Mouse (Mus musculus): ENCODE results near the gene Tmc8.

The Tmc8 gene

DNA sequence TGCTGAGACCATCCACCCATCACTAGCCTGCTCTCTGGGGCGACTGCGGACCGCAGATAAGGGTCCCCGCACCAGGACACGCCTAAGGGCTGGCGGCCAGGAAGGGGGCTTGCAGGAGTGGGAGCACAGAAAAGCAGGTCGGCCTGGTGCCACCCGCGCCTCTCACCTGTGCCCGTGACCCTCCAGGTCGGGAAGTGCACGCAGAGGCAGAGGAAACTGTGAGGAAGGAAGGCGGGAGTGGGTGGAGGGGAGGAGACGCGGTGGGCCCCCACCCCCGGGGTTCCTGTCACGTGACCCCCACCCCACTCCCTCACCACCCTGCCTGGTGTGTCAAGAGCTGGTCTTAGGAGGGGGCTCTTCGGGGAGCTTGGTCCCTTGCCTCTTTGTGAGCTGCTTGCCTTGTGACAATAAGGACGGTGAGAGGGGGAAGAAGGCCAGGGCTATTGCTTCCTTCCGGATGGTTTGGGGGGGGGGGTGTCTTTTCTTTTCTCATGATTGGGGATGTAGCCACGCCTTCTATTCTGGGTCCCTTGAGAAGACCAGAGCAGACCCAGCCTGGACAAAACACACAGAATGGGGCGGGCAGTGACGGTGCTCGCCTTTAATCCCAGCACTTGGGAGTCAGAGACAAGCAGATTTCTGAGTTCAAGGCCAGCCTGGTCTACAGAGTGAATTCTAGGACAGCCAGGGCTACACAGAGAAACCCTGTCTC, at the start of gene Tmc8, which contains the start of gene Tmc6:
Tmc8 (plus strand) TSS at position 84 of the 712 bp plus-strand sequence.
Tmc6 (minus strand) TSS at position 206 of the 712 bp plus-strand sequence.
- no peak for DNase-seq (ENCODE audit: low spot score)

DNA sequence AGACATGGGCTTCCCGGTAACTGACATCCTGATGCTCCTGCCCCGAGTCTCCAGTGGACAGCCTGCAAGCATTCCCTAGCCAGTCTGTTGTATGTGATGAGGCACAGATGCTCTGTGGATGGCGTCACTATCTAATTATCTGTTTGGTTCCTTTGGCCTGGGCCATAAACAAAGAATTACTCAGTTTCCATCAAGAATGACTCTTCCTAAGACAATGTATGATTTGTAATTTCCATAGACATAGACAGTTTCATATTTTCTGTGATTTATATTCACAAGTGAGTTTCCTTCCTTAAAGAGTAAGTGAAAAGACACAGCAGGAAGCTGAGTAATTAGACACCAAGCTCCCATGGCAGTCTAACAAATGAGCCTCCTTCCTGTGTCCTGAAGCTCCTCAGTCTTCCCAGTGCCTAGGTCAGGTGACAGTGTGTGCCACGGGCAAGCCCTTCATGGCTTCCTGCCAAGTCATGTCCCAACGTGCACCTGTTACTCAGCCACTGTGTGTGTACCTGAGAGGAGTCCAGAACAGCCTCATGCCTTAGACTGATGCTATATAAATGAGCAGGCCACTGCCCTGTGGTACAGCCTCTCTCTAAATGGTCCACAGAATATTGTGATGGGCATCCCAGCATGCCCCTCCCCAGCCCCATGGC, 45.7 kb upstream of the Tmc8 start:
- no peak for DNase-seq (ENCODE audit: low spot score)

GRCm38 (mm10) chr11:117738123-117738522, 43.8 kb upstream of the Tmc8 start:
- DNase-seq (ENCODE audit: low spot score) = no peak

DNA sequence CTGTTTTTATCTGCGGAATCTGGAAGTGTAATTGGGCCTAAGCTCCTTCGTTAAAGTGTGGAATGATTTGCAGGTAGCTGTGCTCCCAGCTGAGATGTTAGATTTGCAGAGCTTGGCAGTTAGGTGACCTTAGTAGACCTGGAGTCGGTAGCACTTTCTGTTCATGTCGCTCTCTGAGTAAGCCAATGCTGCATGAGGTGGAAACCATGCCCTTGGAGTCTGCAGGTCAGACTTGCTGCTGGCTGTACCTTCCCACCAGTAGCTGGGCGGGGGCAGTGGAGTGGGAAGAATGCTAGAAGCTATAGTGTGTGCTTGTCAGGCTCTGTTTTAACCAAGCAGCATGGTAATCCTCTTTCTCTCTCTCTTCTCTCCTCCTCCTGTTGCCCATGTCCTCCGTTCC, 40.7 kb upstream of the Tmc8 start:
- no peak for DNase-seq (ENCODE audit: low spot score)

DNA sequence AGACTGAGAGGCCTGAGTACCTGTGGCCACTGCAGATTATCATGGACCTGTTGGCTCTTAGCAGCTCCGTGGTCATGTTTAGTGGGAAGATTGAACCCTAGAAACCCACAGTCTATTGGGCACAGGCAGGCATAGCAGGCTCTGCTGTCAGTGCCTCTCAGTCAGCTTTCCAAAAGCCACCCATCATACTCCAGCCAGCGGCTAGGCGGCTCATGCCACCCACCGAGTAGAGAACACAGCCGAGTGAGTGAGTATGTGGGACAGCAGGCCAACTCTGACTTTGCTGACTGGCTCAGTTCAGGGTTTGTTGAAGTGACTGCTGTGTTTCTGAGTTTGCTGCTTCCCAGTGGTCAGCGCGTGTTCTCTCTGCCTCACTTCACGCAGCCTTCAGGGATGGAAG, 39.6 kb upstream of the Tmc8 start:
- no peak for DNase-seq (ENCODE audit: low spot score)

DNA sequence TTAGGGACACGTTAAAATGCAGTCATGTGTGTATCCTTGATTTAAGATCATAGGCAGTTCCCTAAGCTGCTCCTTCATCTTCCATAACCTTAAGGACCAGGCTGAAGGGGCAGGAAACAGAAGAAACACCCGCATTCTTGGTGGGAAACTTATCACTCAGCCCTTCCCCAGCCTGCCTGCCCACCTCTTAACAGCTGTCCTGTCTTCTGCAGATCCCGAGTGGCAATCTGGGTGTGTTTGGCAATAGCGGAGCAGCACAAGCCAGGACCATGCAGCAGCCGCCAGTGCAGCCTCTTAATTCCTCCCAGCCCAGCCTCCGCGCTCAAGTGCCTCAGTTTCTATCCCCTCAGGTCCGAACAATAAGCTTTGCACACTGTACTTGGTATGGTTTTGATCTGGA, 39.2 kb upstream of the Tmc8 start:
- no peak for DNase-seq (ENCODE audit: low spot score)

DNA sequence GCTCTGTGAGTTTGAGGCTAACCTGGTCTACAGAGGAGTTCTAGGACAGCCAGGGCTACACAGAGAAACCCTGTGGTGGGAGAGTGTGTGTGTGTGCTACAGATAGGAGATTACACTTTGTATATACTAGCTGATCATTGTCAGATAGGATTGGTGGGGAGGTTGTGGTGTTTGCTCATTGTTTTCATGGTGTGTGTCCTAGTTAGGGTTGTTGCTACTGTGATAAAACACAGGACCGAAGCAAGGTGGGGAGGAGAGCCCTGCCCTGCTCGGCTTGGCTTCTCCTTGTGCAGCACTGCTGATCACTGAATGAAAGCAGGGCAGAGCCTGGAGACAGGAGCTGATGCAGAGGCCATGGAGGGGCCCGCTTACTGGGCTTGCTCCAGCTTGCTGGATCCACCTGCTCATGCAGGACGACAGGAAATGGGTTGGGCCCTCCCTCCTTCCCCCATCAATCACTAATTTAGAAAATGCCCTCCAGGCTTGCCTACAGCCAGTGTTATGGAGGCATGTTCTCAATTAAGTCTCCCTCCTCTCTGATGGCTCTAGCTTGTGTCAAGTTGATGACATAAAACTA, 38.3 kb upstream of the Tmc8 start:
- no peak for DNase-seq (ENCODE audit: low spot score)

DNA sequence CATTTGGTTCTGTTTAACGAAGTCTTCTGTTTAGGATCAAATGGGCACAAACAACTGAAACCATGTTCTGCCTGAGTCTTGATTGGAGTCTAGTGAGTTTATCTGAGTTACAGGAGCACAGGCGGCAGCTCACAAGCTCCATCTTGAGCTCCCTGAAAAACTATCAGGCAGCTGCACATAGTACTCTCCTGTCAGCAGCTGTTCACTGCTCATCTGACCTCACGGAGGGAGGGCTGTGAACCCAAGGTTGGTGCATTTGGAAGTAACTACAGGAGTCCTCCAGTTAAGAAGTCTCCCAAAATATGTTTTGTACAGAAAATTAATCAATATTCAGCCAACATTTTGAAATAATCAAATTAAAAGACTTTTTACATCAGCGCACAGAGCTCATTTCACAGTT, 33.2 kb upstream of the Tmc8 start:
- DNase-seq (ENCODE audit: low spot score) = no peak

DNA sequence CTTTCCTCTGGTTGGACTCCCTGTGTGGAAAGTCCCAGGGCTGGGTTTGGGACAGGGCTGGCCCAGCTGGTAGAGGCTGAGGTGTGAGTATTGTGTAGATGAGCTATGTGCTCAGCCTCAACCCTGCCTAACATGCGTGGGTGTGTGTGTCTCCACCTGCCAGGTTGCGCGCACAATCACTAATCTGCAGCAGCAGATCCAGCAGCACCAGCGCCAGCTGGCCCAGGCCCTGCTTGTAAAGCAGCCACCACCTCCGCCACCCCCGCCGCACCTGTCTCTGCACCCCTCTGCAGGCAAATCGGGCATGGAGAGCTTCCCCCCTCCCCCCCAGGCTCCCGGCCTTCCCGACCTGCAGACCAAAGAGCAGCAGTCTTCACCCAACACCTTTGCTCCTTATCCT, 32.5 kb upstream of the Tmc8 start:
- peak; percentile 66 for DNase-seq (ENCODE audit: low spot score)

GRCm38 (mm10) chr11:117751544-117751943, 30.3 kb upstream of the Tmc8 start:
- DNase-seq (ENCODE audit: low spot score) = no peak

DNA sequence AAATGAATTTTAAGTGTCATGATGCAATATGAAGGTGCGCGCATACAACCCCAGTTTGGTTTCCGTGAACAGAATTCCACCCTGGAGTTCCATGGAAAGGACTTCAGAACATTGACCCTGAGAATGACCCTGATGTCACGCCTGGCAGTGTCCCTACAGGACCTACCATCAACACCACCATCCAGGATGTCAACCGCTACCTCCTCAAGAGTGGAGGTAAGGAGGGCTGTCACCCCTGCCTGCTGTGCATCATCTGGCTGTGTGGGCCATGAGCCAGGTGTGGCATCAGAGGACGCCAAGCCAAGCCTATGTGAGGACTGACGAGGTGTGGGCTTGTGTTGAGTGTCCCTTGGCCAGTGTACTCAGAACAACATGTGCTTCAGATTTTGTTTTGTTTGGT, 26.0 kb upstream of the Tmc8 start:
- DNase-seq (ENCODE audit: low spot score) = no peak

- no peak for DNase-seq (ENCODE audit: low spot score)
These were observed 22.6 kb upstream of the Tmc8 start for GRCm38 (mm10) chr11:117759267-117759666.

DNA sequence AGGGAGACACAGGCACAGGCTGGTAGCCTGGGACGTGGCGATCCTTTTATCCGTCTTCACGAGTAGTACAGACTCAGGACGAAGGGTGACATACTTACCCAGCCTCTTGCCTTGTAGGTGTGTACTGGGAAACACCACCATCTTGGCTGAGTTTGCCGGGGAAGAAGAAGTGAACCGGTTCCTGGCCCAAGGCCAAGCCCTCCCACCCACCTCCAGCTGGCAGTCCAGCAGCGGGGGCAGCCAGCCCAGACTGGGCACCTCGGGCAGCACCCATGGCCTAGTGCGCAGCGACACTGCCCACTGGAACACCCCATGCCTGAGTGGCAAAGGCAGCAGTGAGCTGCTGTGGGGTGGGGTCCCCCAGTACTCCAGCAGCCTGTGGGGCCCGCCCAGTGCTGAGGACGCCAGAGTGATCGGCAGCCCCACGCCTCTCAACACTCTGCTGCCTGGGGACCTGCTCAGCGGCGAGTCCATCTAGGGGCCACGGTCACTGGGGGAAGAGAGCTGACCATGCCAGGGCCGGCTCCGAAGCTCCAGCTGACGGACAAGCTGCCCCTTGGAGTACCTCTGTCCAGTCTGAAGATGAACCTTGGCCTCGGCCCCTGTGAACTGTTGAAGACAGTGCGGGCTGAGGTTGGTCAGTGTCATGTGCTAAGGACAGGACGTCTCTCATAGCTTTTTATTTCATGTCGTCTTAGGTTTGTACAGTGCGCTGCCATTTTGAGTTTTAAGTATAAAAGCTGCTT, 21.3 kb upstream of the Tmc8 start:
- DNase-seq (ENCODE audit: low spot score) = no peak

DNA sequence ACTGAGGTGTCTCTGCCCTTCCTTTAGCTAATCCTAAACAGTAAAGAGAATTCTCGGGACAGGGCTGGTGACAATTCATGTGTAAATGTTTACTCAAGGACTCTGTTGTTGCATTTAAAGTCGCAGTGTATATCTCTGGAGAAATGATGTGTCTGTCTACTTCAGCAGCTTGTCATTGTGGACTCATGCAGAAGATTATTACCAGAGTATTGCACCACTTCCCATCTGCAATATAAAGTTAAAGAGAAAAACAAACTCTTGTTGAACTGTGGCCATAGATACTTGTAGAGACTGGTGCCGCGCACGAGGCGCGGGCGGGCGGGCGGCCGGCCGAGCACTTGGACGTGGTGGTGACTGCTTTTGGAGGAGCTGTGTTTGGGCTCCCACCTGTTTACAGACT, 20.1 kb upstream of the Tmc8 start:
- DNase-seq (ENCODE audit: low spot score) = no peak

DNA sequence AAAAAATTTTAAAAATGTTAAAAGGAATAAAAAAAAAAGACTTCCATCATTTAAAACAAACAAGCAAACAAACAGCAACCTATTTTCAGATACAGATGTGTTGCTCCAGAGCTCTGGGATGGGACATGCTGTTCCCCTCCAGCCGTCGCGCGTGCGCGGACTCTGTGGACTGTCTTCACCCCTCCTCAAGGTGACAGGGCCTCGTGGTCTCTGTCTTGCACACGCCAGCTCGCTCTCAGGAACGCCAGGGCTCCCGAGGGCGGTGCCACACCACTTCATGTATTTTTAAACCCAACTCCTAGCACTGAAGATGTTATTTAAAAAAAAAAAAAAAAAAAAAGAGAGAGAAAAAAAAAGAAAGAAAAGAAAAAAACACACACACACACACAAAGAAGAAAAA, 19.6 kb upstream of the Tmc8 start:
- no peak for DNase-seq (ENCODE audit: low spot score)

GRCm38 (mm10) chr11:117764319-117764718, 17.6 kb upstream of the Tmc8 start:
- DNase-seq (ENCODE audit: low spot score) = no peak

DNA sequence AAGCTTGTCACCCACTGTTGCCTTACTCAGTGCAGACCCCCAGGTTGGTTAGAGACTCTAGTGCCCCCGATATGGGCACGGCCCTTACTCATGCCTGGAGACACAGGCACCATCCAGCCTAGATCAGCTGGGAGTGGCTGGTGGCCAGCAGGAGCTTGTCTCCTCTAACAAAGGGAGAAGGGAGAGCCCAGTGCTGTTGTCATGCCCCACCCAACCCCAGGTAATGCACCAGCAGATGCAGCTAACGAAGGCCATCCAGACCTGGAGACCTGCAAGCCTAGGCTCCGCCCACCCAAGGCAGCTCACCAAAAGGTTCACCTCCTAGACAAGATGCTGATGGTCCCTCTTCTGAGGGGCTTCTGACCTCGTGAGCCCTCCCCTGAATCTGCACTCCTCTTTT, 16.5 kb upstream of the Tmc8 start:
- DNase-seq (ENCODE audit: low spot score) = no peak

DNA sequence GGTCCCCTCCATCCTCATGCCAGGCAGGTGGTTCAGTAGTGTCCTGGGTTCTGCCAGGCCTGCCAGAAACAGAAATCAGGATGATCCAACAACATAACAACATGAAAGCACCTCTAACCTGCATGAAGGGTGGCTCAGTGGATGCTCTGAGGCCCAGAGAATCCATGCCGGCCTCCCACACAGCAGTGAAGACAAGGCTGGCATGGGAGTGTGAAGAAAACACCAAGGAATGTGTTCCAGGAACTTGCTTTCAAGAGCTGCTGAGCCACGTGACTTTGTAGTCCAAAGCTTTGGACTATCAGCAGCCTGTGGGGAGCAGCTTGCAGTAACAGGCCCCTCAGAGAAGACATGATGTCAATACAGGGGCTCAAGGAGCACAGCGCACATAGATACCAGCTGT, 15.6 kb upstream of the Tmc8 start:
- no peak for DNase-seq (ENCODE audit: low spot score)

GRCm38 (mm10) chr11:117768725-117769682, 12.9 kb upstream of the Tmc8 start:
- DNase-seq (ENCODE audit: low spot score) = no peak

- no peak for DNase-seq (ENCODE audit: low spot score)
These were observed 12.2 kb upstream of the Tmc8 start for GRCm38 (mm10) chr11:117769683-117770047.

GRCm38 (mm10) chr11:117770407-117770806, 11.5 kb upstream of the Tmc8 start:
- no peak for DNase-seq (ENCODE audit: low spot score)

GRCm38 (mm10) chr11:117772352-117772751, 9.5 kb upstream of the Tmc8 start:
- no peak for DNase-seq (ENCODE audit: low spot score)

Data from left cerebral cortex, adult 11 months (tissue).